Mouse (Mus musculus) small intestine, adult 2 months (tissue): Measurements from ENCODE around the gene Ap1b1.

ENCODE experiments used
- CTCF ChIP-seq: fragments of 200-500 bp; IDR thresholded peaks from 2 replicates; pipeline ENCODE4 v1.5.1; 2012; ENCODE audit warnings: low read depth, mild to moderate bottlenecking, control low read depth, inconsistent platforms, low read length, moderate library complexity, mixed read lengths; ENCODE audit not compliant: insufficient replicate concordance, insufficient read length; ENCODE audit errors: extremely low read depth
- POLR2A ChIP-seq: fragments of 200-500 bp; IDR thresholded peaks from 2 replicates; pipeline ENCODE4 v1.6.1; 2012; ENCODE audit warnings: low read depth, mild to moderate bottlenecking, control low read depth, inconsistent platforms, low read length, moderate library complexity

- TF ChIP-seq POLR2A (no peak), CTCF (no peak)
Measured at GRCm38 (mm10) chr11:4984799-4985198, 1.8 kb upstream of the Ap1b1 start.
